Mouse (Mus musculus) brain, embryonic 14.5 days (tissue): Measurements from ENCODE around the gene Cabp4. TPM values are rescaled to one million over a fixed set of nuclear protein-coding genes. Genes with fewer than 3 reads are reported as not detected.

ENCODE experiments used
- DNase-seq: peaks from one replicate; pipeline ENCODE4 v3.0.0-alpha.2; 2011; ENCODE audit warnings: low read depth
- CTCF ChIP-seq: fragments of 200-500 bp; IDR thresholded peaks from 2 replicates; pipeline ENCODE4 v1.5.1; 2012; ENCODE audit warnings: inconsistent platforms, mild to moderate bottlenecking, moderate library complexity, borderline replicate concordance; ENCODE audit not compliant: insufficient read depth, insufficient read length; ENCODE audit errors: extremely low read depth
- POLR2A ChIP-seq: fragments of 200-500 bp; IDR thresholded peaks from 2 replicates; pipeline ENCODE4 v1.6.1; 2012; ENCODE audit warnings: mild to moderate bottlenecking, inconsistent platforms, borderline replicate concordance; ENCODE audit not compliant: poor library complexity, insufficient read depth, insufficient read length, severe bottlenecking; ENCODE audit errors: extremely low read depth
- polyA plus RNA-seq: library from polyadenylated mRNA; depleted of rRNA; stranded (reverse); fragments of >200 nt; gene quantifications from 2 replicates; pipeline ENCODE4 v1.2.3, GENCODE M21; 2012

The Cabp4 gene
- polyA plus RNA-seq, 1 experiment: 0.19 TPM

DNA sequence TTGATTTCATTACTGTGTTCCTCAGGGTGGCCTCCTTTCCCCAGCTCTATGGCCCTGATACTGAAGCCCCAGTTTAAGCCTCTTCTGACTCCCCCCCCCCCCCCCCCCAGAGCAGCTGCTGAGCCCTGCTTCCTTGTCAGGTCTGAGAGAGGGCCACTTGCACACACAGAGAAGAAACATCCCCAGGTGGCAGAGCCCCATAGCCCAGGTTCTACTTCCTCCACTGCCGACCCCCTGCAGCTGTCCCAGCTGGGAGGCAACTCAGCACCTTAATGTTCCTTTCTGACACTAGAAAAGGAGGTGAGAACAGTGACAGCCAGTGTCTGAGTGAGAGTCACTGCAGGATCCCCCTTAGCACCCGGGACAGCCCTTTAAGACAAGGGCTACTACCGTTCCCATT, 40.0 kb downstream of the Cabp4 start:
- DNase-seq: no peak
- no peak for TF ChIP-seq POLR2A

DNA sequence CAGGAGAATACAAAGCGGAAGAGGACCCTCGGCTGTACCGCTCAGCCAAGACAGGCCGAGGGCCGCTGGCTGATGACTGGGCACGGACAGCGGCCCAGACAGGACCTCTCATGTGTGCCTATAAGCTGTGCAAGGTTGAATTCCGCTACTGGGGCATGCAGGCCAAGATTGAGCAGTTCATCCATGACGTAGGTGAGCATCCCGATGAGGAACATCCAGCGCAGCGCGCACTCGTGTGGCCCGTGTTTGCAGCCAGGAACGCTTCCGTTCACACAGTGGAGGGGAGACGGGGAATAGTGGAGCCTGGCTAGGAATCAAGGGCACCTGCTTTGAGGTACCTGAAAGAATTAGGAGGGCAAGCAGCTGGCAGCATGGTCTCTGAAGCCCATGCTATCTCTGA, 40.5 kb downstream of the Cabp4 start:
- no peak for DNase-seq
- TF ChIP-seq POLR2A: no peak
- no peak for TF ChIP-seq CTCF

DNA sequence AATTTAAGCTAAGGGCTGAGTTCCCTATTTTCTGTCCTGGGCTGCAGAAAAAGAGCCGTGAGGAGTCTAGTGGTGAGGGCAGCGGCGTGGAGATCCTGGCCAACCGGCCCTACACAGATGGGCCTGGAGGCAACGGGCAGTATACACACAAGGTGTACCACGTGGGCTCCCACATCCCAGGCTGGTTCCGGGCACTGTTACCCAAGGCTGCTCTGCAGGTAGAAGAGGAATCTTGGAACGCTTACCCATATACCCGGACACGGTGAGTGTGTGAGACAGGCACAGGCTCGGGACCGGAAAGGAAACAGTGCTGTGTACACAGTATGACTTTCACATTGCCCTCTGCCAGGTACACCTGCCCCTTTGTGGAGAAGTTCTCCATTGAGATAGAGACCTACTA, 41.2 kb downstream of the Cabp4 start:
- TF ChIP-seq POLR2A: no peak
- TF ChIP-seq CTCF: no peak

DNA sequence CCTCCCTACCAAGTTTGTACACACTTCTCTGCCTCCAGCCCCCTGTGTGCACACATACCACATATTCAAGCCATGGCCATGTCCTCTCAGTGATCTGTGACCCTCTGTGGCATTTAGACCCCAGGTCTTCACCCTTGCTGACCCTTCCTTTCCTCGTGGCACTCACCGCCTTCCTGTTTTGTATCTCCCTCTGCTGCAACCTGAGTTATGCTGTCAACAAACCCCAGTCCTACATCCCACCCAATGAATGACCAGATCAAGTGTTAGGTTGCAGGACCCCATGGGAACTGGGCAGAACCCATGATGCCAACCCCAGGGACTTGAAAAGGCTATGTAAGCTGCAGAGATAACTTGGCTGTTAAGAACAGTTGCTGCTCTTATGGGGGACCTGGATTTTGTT, 41.8 kb downstream of the Cabp4 start:
- TF ChIP-seq CTCF (no peak), POLR2A (no peak)
- no peak for DNase-seq

More for the DNA sequence above, 41.2 kb downstream of the Cabp4 start:
- no peak for DNase-seq

DNA sequence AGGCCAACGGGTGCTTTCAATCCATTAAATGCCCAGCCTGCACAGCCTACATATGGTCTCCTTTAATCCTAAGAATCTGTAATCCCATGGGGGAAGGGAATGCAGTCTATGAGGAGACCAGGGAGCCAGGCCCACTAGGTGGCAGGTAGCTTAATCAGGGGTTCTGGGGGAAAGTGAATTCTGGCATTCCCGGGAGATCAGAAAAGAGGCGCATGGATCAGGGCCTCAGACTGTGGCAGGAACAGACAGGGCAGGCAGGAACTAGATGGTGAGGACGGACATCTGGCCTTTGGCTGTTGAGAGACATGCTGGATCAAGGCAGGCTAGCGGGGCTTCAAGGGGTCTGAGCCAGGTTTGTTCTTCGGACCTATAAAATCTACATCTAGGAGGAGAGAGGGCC, 42.4 kb downstream of the Cabp4 start:
- peak; percentile 37 for DNase-seq
- no peak for TF ChIP-seq POLR2A
- TF ChIP-seq CTCF: no peak; the same call in 1 of the 2 replicates

DNA sequence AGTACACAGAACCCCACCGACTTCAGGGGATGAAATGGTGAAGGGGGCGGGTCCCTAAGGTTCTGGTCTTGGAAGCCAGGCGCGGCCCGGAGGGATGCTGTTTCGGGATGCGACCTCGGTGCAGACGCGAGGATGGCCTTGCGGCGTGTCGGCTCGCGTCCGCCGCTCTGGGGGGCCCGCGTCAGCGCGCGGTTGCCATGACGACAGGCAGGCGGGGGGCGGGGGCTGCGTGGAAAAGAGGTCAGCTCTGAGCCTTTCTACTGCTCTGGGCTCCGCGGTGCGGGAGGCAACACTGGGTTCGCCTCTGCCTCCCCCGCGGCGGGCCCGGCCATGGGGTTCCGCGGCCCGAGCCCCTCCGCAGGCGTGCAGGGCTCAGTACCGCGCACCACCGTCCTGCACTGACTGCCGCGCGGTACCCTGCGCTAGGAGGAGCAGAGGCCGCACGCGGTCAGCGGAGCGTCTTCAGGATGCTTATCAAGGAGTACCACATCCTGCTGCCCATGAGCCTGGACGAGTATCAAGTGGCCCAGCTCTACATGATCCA, 43.0 kb downstream of the Cabp4 start:
- peak; percentile 68 for DNase-seq
- TF ChIP-seq CTCF (no peak), POLR2A (no peak)

DNA sequence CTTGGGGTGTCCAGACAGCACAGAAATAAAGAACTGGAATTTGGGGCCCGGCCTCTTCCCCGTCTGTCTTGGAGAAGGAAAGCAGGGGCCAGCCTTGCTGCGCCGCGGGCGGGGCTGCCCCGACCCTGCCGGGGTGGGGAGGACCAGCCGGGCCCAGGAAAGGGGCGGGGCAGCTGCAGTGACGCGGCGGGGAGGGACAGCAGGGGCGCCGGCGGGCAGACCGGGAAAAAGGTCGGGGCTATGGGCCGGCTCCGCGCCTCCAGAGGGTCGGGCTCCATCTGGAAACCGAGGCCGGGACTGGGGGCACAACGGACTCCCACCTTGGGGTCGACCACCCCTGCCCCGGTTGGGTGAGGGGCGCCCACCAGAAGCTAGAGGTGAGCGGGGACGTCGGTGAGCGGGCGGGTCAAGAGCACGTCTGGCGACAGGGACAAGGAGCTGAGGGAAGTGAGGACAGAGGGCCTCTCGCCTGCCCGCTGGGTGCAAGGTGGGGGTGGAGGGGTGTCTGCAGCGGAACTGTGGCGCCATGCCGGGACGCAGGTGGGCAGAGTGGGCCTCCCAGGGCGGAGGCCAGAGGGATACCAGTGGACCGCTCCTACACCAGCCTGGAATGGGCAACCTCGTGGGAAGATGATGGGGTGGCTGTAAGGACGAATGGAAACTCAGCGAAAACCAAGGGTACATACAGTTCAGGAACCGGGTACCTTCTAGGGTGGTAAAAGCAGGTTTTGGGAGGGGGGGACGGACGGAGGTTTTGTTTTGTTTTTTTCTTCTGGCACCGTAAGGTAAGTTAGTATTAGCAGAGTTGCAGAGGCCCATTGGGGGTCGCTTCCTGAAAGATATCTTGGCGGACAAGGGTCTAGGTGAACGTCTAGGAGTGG, 43.8 kb downstream of the Cabp4 start, which contains the start of gene Pitpnm1:
Gene Pitpnm1, plus strand, starts transcription at position 162 of the 881 bp plus-strand sequence.
- TF ChIP-seq POLR2A (no peak), CTCF (no peak)
- DNase-seq: peak; percentile 23

DNA sequence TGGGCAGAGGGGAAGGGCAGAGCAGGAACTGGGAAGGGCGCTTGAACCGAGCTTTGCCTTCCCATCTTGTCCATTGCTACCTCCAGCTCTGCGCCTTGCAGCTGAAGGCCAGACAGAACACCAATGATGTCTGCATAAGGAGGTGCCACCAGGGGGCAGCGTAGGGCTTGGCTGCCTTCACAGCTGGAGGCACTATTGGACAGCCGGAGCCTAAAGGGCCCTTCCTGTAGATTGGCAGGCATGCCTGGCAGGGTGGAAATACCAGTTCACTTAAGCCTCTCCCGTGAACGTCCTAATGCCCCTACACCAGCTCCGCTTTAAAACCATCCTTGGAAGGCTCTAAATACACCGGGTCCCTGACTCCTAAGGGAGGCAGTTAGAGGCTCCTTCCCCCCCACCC, 44.8 kb downstream of the Cabp4 start:
- DNase-seq: peak; percentile 90
- no peak for TF ChIP-seq POLR2A
- peak; percentile 92 for TF ChIP-seq CTCF

DNA sequence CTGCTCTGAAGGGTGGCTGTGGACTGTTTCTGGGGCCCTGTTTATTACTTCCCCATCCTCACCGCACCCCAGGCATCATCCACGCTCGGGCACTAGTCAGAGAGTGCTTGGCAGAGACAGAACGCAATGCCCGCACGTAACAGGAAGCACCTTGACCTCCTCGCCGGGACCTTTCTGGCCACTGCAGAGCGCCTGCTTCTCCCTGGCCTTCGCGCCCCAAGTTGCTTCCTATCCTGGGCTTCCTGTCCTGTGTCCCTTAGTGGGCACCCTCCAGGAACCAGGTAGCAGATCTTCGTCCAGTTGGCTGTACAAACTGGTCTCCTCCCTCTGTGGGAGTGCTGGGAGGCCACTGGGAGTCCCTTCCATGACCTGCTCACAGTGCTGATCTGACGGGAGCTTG, 45.4 kb downstream of the Cabp4 start:
- DNase-seq: no peak
- TF ChIP-seq POLR2A (no peak), CTCF (no peak)

DNA sequence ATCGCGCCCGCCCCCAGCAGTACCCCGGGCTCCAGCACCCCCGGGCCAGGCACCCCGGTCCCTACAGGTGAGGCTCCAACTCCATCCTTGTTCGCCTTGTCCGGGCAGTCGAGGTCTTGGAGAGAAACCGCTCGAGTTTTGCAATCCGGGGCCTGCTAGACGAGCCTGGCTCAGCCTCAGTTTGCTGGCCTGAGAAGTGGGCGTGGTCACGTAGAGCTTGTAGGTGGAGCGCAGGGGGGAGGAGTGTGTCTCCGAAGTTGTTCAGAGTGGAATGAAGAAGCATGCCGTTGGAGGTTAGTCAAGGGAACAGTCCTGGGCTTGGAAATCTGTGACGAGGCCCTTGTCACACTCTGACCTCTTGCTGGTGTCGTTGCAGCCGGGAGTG, 46.4 kb downstream of the Cabp4 start:
- DNase-seq: no peak
- TF ChIP-seq CTCF: no peak
- TF ChIP-seq POLR2A: no peak

DNA sequence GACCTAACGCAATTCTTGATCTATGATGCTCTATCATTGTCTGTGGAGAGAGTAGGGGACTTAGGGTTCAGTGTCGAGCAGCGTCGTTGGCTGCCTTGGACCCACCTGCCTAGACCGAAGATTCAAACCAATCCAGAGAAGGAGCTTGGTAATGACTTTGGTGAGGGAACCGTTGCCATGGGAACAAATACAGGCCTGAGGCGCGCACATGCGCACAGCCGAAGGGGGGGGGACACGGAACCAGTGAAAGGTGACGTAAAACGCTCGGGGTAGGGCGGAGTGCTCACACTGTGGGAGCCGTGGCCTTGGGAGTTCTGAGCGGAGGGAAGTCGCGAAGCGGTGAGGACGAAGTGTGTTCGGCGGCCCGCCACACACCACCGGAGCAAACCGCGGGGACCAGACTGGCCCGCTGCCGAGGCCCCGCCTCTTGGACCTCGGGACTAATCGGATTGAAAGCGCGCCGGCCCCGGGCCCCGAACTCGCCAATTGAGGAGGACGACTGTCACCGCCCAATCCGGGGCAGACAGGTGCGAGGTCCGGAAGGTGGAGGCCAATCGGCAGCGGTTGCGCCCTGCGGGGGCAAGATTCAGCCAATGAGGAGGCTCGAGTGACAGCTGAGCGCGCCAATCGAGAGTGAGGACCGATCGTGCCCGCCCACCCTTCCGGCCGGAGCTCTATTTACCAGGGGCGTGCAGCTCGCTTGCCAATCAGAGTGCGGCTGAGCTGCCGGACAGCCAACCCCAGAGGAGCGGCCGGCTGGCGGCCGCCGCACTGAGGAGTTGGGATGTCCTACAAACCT, 47.0 kb downstream of the Cabp4 start, which contains the start of gene Cdk2ap2:
Gene Cdk2ap2, plus strand, starts transcription at position 541 of the 799 bp plus-strand sequence.
- DNase-seq: peak; percentile 99
- TF ChIP-seq CTCF: no peak
- TF ChIP-seq POLR2A: peak; percentile 53; the same call in 1 of the 2 replicates

DNA sequence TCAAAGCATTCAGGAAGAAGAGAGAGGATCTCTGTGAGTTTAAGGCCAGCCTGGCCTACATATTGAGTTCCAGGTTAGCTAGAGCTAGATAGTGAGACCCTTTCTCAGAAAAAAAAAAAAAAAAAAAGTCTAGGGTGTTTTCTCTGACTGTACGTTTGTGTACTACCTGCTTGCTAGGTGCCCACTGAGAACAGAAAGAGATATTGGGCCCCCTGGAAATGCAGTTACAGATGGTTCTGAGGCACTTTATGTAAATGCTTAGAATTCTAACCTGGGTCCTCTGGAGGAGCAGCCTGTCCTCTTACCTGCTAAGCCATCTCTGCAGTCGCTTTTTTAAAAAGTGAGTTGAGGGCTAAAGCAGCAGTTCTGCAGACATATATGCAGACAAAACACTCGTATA, 48.0 kb downstream of the Cabp4 start:
- TF ChIP-seq POLR2A (no peak), CTCF (no peak)
- DNase-seq: no peak

DNA sequence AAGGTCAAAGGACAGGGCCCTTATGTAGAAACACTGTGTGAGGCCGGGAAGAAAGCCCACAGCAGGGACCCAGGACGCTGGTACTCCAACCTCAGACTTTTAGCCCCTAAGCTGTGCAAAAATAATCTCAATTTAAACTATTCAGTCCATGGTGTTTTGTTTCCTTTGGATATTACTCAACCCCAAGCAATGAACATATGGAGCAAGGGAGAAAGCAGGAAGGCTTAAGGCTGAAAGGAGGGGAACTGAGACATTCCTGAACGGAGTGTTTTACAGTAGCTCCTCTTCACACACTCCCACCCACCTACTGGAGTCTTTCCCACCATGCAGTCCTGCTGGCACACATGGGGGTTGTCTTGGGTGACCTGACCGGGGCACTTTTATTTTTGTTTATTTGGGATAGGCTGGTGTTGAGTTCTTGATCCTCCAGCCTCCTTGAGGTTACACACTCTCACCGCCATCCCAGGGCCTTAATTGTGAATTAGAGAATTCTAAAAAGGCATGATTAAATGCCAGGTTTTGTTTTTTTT, 49.0 kb downstream of the Cabp4 start:
- TF ChIP-seq CTCF (no peak), POLR2A (no peak)
- DNase-seq: no peak
